Mouse (Mus musculus) brown adipose tissue, adult 24 weeks (tissue): ENCODE measurements around the gene Gm28168. TPM values are rescaled to one million over a fixed set of nuclear protein-coding genes. Genes with fewer than 3 reads are reported as not detected.
"Not testable (repeated sequence)": the region's sequence is repeated elsewhere in the genome, so short reads cannot be mapped to it uniquely, and the experiment has no call there.

ENCODE experiments used
- H3K27ac ChIP-seq: fragments of 200-500 bp; replicated peaks from 2 replicates; pipeline ENCODE4 v1.5.1; 2012; ENCODE audit warnings: low read depth, mild to moderate bottlenecking, low read length
- H3K4me1 ChIP-seq: fragments of 200-500 bp; 2 replicates; pipeline ENCODE4 v1.6.1; 2012; ENCODE audit warnings: low read length, mixed read lengths; ENCODE audit not compliant: control insufficient read depth, insufficient read depth, insufficient read length
- H3K4me3 ChIP-seq: fragments of 200-500 bp; 2 replicates; pipeline ENCODE4 v1.5.1; 2012; ENCODE audit warnings: low read depth, mild to moderate bottlenecking, low read length, moderate library complexity; ENCODE audit not compliant: insufficient read depth
- polyA plus RNA-seq: library from polyadenylated mRNA; stranded (reverse); fragments of >200 nt; gene quantifications from 2 replicates; pipeline ENCODE4 v1.2.4, GENCODE M21; 2012; ENCODE audit not compliant: missing spikeins, insufficient read depth, insufficient read length

Gm28168 gene
- not detected in 2 replicates for polyA plus RNA-seq

GRCm38 (mm10) chr1:117927715-117928114 is at the start of gene Gm28168:
Gene Gm28168 (plus strand): TSS chr1:117928015.
- not testable (repeated sequence) for H3K4me1 ChIP-seq, H3K4me3 ChIP-seq, H3K27ac ChIP-seq

GRCm38 (mm10) chr1:117965639-117966038 is 37.8 kb downstream of the Gm28168 start, which contains the start of gene Gm7145:
Gene Gm7145 (plus strand): TSS chr1:117965939.
- H3K4me1 ChIP-seq, result no peaks in the 10 kb centered on the region
- H3K27ac ChIP-seq, result no peak within 1 kb of the TSS
- H3K4me3 ChIP-seq, result no peak within 1 kb of the TSS

Other genes starting within 250 kb of the Gm28168 start
- not detected in 2 replicates for gene Gm28363, start 230.9 kb upstream of the Gm28168 start, polyA plus RNA-seq
- gene B020011L13Rik, start 146.9 kb upstream of the Gm28168 start, polyA plus RNA-seq, result not detected in 2 replicates
- gene Gm28360, start 97.9 kb upstream of the Gm28168 start, polyA plus RNA-seq, result not detected in 2 replicates
- not detected in 2 replicates for gene Gm7145, start 37.9 kb downstream of the Gm28168 start, polyA plus RNA-seq
- not detected in 2 replicates for gene Gm29106, start 248.5 kb downstream of the Gm28168 start, polyA plus RNA-seq